Mouse (Mus musculus) cerebellum, adult (tissue): ENCODE measurements around the gene Rsrp1.

Experiments
- ATAC-seq: cut with Nextera tagmentation; 2 replicates; pipeline ENCODE4 v1.9.2; 2017; ENCODE audit warnings: mild to moderate bottlenecking, moderate library complexity, mixed read lengths; ENCODE audit not compliant: insufficient number of reproducible peaks, low FRiP score, low TSS enrichment

Rsrp1 gene

DNA sequence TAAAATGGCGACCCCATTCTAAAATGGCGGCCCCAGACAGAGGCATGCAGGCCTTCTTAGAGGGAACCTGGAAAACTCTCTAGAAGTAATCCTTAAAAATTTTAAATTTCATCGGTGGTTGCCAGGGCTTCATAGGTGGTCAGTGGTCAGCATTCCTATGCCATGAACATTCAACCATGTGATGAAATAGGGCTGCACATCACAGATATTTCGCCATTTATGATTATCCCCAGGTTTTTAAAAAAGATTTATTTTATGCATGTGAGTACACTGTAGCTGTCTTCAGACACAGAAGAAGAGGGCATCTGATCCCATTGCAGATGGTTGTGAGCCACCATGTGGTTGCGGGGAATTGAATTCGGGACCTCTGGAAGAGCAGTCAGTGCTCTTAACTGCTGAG is 2.8 kb upstream of the Rsrp1 start:
- ATAC-seq = no peak

DNA sequence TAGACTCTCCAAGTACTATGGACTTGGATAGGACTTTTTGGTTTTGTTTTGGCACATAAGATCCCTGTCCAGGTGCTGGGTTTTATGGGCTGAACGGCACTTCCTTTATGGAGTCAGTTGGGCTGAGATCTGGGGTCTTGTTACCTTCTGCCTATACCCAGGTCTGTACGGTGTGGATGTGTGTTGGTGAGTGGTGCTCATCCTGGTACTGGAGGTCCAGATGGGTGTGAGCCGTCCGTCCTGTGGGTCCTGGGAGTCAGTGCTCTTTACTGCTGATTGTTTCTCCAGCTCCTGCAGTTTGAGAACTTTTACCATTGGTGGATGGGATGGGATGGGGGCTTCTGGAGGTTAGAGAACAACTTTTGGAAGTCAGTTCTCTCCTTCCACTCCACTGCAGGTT is 1.7 kb upstream of the Rsrp1 start:
- no peak for ATAC-seq

DNA sequence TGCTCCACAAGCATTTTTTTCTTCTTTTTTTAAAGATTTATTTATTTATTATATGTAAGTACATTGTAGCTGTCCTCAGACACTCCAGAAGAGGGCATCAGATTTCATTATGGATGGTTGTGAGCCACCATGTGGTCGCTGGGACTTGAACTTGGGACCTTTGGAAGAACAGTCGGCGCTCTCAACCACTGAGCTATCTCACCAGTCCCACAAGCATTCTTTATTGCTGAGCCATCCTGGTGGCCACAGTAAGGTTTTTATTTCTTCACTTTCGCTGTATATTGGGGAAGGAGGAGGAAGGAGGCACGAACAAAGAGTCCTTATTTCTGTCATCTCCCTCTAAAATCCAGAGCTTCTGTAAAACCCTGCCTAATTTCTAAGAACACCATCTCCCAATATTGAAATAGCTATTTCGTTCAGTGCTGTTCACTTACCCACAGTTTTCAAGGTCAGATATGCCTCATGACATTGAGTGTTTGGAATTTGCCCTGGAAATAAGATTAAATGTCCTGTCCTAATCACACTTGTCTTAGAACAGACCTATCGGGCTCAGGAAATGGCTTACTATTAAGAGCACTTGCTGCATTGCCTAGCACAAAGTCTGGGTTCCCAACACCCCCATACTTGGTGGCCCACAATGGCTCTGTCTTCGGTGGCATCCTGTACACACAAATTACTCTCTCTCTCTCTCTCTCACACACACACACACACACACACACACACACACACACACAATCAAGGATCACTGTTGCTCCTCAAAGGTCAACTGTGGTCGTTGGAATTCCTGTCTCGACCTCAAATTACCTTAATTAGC is 1.1 kb upstream of the Rsrp1 start:
- no peak for ATAC-seq

DNA sequence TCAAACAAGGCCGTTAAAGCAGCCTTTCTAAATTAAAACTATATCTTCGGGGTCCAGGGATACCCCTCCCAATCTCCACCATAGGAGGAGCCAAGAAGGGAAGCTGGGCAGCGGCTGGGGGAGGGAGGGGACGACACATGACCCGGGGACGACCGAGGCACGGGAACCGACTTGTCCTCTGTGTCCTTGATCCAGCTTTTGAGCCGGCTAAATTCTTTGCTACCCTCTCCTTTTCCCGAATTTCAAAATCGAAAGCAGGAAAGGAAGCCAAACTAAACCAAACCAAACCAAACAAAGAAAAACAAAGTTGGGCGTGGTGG is 507 bp upstream of the Rsrp1 start:
- ATAC-seq = no peak

DNA sequence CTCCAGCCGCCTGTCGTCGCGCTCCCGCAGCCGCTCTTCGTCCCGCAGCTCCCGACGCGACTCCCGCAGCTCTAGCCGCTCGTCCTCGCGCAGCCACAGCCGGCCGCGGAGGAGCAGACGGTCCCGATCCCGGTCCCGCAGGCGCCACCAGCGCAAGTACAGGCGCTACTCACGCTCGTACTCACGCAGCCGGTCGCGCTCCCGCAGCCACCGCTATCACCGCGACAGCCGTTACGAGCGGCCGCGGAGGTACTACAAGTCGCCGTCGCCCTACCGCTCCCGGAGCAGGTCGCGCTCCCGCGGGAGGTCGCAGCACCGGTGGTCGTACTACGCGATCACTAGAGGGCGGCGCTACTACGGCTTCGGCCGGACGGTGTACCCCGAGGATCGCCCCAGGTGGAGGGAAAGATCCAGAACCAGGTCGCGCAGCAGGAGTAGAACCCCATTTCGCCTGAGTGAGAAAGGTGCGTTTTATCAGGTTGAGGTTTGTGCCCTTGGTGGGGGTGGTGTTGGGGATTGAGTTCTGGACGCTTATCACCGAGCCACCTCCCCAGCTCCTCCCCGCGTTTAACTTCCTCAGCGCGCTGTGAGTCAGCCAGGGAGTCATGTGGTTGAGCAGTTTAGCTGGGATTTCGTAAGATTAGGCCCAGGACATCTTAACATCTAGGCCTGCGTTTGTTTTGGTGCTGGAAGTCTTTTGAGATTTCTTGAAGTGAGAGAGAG is 788 bp downstream of the Rsrp1 start:
- peak; percentile 38; the same call in 1 of the 2 replicates for ATAC-seq

DNA sequence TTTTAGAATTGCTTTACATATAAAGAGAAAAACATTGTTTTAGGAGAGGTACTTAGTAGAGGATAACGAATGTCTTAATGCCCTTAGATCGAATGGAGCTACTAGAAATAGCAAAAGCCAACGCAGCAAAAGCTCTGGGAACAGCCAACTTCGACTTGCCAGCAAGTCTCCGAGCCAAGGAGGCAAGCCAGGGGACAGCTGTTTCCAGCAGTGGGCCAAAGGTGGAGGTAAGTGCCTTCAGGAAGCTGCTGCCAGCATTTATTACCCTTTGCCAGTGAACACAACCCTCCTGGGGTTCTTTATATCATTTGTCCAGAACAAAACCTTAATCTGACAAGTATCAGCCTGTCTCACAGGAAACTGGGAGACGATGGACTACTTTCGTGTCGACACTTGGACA is 1.8 kb downstream of the Rsrp1 start:
- no peak for ATAC-seq

DNA sequence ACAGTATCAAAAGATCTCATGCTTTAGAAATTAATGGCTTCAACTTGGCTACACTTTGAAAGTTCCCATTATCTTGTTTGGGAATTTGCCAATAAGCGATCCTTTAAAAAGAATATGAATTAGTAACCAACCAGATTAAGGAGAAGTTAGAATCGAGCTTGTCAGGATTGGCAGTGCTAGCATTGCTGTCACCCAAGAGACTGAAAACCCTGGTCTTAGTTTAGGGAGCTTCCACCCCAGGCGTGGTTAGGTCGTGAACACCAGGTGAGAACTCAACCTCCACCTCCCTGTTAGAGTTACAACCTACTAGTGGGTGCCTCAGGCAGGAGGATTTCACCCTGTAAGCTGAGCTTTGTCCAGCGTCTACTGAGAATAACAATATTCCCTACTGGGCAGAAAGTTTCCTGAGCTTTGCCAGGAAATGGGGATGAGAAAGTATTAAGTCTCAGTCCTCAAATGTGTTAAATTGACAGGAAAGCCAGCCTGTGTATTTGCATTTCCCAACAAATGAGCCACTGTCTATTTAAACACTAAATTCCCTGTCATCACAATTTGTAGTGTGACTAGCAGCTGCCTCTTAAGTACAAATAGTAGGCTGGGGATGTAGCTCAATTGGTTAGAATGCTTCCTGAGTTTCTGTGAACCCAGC is 4.5 kb downstream of the Rsrp1 start:
- no peak for ATAC-seq

DNA sequence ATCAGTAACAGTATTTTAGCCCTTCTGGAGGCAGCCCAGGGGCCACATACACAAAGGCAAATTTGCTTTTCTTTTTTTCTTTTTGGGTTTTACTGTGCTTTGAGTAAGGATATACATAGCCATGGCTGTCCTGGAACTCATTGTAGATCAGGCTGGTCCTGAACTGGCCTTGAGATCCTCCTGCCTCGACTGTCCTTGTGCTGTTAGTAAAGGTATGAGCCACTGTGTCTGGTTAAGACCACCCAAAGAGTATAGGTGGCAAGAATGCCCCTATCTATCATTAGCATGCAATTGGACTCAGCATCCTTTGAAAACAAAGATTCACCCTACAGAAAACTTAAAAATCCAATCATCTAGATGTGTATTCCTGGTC is 5.1 kb downstream of the Rsrp1 start:
- no peak for ATAC-seq

DNA sequence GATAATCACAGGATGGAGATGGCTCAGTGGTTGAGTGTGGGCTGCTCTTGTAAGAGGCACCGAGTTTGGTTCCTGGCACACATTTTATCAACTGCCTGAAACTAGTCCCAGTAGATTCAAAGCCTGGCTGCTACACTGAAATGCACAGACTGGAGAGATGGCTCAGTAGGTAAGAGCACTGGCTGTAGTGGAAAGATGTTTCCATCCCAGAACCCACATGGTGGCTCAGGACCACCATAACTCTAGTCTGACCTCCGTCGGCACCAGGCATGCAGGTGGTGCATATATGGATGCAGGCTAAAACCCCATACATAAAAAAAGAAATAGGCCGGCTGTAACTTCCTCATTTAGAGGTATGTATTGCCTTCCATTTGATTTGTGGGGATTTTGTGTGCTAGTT is 6.1 kb downstream of the Rsrp1 start:
- ATAC-seq = no peak

DNA sequence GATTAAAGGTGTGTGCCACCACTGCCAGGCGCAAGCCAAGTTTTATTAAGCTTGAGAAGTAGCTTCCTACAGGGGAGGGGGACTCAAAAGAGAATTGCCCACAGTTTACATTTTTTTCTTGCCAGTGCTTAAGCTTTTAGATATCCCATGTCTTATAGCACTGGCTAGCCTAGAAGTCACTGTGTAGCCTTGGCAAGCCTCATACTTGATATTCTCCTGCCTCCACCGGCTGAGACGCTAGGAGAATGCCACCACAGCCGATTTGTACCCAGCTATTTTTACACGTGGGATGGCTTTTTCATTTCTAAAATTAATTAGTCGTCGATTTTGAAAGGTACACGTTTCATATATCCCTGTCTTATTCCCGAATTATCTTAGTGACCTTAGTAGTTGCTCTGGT is 6.8 kb downstream of the Rsrp1 start:
- no peak for ATAC-seq

DNA sequence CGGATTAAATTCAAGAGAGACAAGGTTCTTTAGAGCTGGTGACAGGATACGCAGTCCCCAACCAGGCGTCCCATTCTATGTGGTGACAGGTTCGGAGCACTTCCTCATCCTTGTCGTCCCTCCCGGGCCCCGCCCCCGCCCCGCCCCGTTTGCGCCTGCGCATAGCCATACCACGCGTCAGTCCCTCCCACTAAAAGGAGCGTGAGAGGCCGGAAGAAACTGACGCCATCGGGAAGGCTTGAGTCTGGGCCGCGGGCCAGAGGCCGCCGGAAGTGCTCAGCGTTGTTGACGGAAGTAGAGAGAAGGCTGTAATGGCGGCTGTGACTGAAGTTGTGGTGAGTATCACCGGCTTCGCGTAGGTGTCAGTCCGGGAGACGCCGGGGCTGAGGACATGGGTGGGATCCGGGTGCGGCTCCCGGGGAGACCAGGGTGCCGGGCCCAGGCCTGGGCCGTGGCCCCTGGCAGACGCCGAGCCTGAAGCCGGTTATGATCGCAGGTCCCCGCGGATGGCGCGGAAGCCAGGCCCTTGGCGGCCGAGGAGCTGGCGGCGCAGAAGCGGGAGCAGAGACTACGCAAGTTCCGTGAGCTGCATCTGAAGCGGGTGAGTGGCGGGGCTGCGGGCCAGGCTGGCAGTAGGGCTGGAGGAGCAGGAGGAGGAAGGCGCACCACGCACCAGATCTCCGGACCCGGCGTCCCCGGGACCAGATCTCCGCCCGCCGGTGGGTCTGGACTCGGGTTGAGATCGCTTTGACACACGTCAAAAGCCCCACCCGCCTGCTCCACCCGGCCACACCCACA is 7.5 kb downstream of the Rsrp1 start, which contains the start of gene Syf2:
Syf2 (plus strand) TSS at position 215 of the 798 bp plus-strand sequence.
- peak; percentile 87 for ATAC-seq

DNA sequence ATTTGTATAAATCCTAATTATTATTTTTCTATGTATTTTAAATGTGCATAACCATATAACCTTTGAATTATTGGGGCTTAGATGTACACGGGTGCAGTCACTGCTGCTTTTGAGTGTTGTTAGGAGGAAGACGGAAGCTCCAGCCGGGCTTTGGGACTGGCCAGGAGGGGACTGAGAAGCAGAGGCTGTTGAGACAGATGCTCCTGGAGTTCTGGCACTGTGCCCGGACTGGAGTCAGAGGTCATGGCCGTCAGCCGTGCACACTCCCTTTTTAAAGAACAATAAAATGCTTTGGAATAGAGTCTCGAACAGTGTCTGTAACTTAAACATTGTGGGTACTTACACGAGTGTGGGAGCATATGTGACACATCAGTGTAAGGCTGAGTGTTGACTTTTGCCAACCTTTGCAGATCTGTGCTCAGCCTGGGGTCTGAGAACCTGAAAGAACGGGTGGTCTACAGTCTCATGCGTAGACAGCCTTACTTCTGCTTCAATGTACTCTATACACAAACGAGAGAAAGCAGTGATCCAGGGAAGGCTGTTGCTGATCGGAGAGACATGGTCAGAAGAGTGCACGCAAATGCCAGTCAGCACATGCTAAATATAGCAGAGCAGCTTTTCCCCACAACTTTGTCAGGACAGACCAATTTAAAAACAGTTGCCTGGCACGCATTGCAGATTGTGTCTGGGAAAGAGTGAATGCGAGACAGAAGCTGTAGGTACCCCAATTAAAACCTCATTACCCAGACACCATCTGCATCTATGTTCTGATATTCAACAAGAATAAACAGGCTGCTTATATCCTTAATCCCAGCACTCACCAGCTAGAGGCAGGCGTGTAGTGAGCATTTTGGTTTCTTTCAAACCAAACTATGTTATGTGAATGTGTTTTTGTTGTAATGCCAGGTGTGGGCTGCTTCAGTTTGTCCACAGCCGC is 14.1 kb downstream of the Rsrp1 start:
- no peak for ATAC-seq

DNA sequence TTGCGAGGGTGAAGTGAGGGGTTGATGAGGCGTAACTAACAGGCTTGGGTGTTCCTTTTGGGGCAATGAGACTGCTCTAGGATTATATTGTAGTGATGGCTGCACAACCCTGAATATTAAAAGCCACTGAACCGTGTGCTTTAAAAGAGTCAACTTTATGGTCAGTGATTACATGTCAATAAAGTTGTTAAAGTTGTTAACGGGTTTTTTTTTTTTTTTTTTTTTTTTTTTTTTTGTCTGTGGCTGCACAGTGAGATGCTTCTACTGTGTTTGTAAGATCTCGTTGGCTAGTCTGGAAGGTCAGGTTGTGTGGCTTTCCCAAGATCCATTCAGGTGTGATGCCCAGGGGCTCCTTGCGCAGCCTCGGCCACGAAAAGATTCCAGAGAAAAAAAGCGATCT is 16.5 kb downstream of the Rsrp1 start:
- no peak for ATAC-seq

DNA sequence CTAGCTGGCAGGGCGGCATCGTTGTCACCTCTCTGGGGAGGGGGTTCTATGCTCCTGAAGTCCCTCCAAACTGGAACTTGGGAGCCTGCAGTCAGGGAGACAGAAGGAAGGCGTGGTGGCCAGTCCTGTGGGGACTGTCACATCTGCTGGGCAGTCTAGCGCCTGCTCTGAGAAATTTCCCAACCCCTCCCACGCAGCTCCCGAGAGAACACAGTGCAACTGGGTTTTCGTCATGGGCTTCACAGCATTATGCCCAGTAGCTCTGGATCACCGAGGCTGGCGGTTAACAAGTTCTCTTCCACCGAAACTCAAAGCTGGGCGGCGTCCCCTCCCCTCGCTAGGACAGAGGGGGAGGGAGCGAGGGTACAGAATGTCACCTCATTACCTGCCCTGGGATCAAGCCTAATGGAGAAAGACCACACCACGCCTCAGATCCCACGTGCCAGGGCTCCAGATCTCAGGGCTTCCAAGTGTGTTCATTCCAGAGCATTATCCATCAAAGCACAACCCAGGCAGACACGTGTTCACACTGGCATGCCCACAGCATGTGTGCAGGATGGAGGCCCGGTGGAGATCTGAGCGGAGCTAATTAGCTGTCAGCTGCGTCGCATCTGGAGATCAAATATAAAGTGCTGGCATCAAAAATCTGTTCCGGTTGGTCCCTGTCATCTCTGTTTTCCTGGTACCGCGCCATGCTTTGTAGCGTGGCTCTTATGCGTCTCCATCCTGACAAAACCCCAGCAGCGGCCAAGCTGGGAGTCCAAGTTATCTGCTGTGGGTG is 20.6 kb downstream of the Rsrp1 start:
- no peak for ATAC-seq

DNA sequence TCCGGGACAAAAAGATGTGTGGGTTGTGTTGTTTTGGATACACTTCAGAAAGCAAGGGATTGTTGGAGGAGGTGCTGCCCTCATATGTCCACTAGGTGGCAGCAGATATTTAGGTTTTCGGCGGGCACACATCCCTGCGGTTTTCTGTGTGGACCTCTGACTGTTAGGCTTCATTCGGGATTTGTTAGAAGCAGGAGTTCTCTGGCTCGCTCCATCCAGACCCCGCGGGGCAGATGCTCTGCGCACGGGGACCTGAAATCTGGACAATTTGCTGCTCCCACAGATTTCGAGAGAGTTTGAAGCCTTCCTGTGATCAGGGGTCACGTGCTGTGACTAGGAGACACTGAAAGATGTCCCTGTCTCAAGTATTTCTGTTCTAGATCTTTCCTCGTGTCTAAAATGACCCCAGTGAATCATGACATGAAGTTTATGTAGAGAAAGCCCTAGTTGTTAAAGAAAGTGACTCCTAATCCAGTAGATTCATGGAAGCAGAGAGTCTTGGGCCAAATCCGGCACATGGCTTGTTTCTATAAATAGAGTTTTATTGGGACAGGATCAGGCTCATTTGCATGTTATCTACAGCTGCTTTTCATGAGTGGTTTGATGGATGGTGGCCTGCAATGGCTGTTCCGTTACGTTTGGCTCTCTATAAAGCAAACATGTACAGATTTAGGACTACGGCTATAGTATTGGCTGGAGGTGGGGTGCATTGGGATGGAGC is 22.8 kb downstream of the Rsrp1 start:
- ATAC-seq = peak; percentile 64; the same call in 1 of the 2 replicates

DNA sequence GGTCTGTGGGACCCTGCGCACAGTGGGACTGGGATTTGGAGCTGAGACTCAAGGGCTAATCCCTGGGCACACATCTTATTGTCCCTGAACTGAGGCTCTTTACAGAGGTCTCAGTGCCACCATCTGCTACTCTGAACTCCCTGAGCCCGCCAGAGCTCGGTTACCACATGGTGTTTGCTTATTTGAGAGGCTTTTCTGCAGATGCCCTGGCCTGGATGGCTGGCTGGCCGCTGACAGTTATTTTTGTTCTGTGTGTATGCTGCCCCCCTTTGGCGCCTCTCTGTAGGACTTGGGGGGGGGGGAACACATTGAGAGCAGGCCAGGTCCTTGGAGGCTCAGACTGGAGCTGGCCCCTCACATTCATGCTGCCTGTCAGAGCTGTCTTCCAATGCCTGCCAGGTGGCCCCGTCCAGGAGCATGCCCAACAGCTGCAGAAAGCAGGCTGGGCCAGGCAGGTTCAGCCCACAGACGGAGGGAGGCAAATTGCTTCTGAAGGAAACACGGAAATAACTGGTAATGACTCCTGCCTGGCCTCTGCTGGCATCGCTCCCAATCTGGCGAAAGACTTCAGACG is 27.2 kb downstream of the Rsrp1 start:
- no peak for ATAC-seq

DNA sequence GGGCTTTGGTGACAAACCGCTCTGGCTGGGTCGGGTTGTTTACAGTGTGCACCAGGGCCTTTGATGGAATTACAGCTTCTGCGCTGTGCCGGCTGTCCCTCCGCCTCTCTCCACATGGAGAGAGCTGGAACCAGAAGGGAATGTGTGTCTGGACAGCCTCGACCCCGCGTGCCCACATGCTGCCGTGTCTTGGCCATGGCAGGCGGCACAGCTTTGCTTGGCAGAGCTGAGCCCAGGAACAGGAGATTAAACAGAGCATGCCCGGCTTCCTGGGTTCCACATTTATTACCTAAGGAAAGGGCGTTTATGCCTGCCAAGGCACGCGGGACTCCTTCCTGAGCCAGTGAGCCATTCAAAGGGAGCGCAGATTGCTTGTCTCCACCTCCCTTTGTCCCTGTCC is 31.1 kb downstream of the Rsrp1 start:
- peak; percentile 52; the same call in 1 of the 2 replicates for ATAC-seq

DNA sequence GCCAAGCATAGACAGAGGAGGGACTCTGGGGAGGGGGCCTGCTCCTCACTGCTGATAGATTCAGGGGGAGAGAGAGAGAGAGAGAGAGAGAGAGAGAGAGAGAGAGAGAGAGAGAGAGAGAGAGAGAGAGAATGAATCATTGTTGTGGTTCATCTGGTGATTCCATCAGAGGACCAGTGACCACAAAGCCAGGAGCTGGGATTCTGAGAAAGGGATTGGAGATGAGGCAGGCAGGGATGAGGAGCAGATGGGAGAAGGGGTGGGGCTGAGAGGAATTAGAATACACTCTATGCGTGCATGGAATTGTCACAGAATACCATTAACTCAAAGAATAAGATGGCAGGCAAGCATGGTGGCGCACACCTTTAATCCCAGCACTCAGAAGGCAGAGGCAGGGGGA is 31.8 kb downstream of the Rsrp1 start:
- no peak for ATAC-seq
